Mouse (Mus musculus): Measurements from ENCODE around the gene Plekhh1. TPM values are rescaled to one million over a fixed set of nuclear protein-coding genes. Genes with fewer than 3 reads are reported as not detected.

Plekhh1 gene
- total and polyA plus RNA-seq, 3 experiments, result 0.27 to 1.9 (median 0.69) TPM

DNA sequence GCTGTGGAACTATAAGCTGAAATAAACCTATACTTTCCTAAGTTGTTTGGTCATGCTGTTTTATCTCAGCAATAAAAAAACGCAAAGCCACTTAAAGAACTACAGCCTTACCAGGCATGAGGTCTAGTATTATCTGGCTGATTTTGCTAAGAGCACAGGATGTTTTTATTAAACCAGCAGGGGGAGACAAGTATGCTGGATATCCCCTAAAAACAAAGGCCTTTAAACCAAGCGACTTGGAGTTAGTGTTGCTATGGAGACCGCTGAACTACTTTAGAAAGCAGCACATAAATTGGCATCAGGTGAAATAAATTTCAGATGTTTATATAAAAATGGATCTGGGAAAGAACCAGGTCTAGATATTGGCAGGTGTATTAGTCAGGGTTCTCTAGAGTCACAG lies 93.9 kb downstream of the Plekhh1 start:
- peak; percentile 32 for DNase-seq (ENCODE audit: extremely low read depth)
- Histone ChIP-seq H3K9me3 (replicated peaks; ENCODE audit: low read length) (no peaks in the 10 kb centered on the region), H3K36me3 (replicated peaks in 1 of 2; ENCODE audit: control insufficient read depth in 1 of 2, insufficient read depth in 1 of 2, low read length in 1 of 2) (no peaks in the 10 kb centered on the region), H3K4me2 (ENCODE audit: insufficient read depth, low read depth, poor library complexity, severe bottlenecking) (no peak overlapping the region), H3K79me2 (replicated peaks; ENCODE audit: control insufficient read depth, extremely low read depth, insufficient read depth, poor library complexity, severe bottlenecking) (no peaks in the 10 kb centered on the region), H3K27me3 (replicated peaks) (no peaks in the 10 kb centered on the region), H3K4me1 (ENCODE audit: control insufficient read depth in 1 of 2, insufficient read depth in 2 of 2) (no peaks in the 10 kb centered on the region), H3K4me3 (replicated peaks in 1 of 3; ENCODE audit: low read depth in 2 of 3, low read length in 2 of 3, poor library complexity in 1 of 3) (no peak overlapping the region), H3K27ac (ENCODE audit: insufficient read depth, low read depth) (no peak overlapping the region), H3K9ac (ENCODE audit: insufficient read depth, low read depth) (no peak overlapping the region)
- in situ Hi-C loops (cut with MboI; ENCODE audit: low pct_ligation_motif_present, low pct_unique_long_range_greater_than_20kb, low sequenced_read_pairs), result loop anchor here (25.0 kb wide), 1 partner anchor 936 kb away; the partner anchor contains the start of gene Gm6657
- TF ChIP-seq ETS1 (conservative IDR thresholded peaks at IDR 0.05; ENCODE audit: low read depth, low read length) (no peak), MAX (IDR thresholded peaks at IDR 0.05; ENCODE audit: low read length) (no peak), RAD21 (IDR thresholded peaks at IDR 0.05; ENCODE audit: low read depth, low read length) (peak; percentile 51), PAX5 (IDR thresholded peaks at IDR 0.05; ENCODE audit: low read length) (no peak), E2F4 (IDR thresholded peaks at IDR 0.05; ENCODE audit: insufficient replicate concordance, low read depth, low read length) (no peak), ZKSCAN1 (IDR thresholded peaks at IDR 0.05; ENCODE audit: borderline replicate concordance, low read depth, low read length) (no peak), RCOR1 (conservative IDR thresholded peaks at IDR 0.05; ENCODE audit: low read depth, low read length) (no peak), CTCF (conservative IDR thresholded peaks at IDR 0.05 in 1 of 2, IDR thresholded peaks at IDR 0.05 in 1 of 2; ENCODE audit: low read depth in 2 of 2, low read length in 2 of 2) (peak; percentile 29 to 58; a peak in 3 of 4 replicates), UBTF (IDR thresholded peaks at IDR 0.05; ENCODE audit: low read depth, low read length) (no peak), MXI1 (IDR thresholded peaks at IDR 0.05; ENCODE audit: low read depth, low read length) (no peak), ZNF384 (IDR thresholded peaks at IDR 0.05; ENCODE audit: low read depth, low read length) (no peak), SIN3A (IDR thresholded peaks at IDR 0.05; ENCODE audit: low read length) (no peak), POLR2AphosphoS2 (IDR thresholded peaks at IDR 0.05; ENCODE audit: low read depth, low read length) (no peak), EP300 (IDR thresholded peaks at IDR 0.05; ENCODE audit: low read length) (no peak), BHLHE40 (IDR thresholded peaks at IDR 0.05; ENCODE audit: low read depth, low read length) (no peak), KAT2A (IDR thresholded peaks at IDR 0.05; ENCODE audit: insufficient replicate concordance, low read length) (no peak), ZC3H11A (IDR thresholded peaks at IDR 0.05; ENCODE audit: low read depth, low read length) (no peak), SMC3 (IDR thresholded peaks at IDR 0.05; ENCODE audit: low read depth, low read length) (peak; percentile 24; the same call in 1 of the 2 replicates), TBP (conservative IDR thresholded peaks at IDR 0.05; ENCODE audit: low read depth, low read length) (no peak)
- dilution Hi-C loops (cut with MboI; ENCODE audit: extremely low pct_ligation_motif_present, extremely low pct_unique_long_range_greater_than_20kb, low sequenced_read_pairs), result no loop called here

GRCm38 (mm10) chr12:79130299-79131177 lies 101.6 kb downstream of the Plekhh1 start, which contains the start of gene Arg2:
Arg2 (plus strand) TSS chr12:79130777.
- dilution Hi-C loops (cut with MboI; ENCODE audit: extremely low pct_ligation_motif_present, extremely low pct_unique_long_range_greater_than_20kb, low sequenced_read_pairs) (no loop called here), in situ Hi-C loops (cut with MboI; ENCODE audit: low pct_ligation_motif_present, low pct_unique_long_range_greater_than_20kb, low sequenced_read_pairs) (no loop called here)
- H3K27ac ChIP-seq (ENCODE audit: insufficient read depth, low read depth), result no peak within 1 kb of the TSS
- H3K36me3 ChIP-seq (replicated peaks in 1 of 2; ENCODE audit: control insufficient read depth in 1 of 2, insufficient read depth in 1 of 2, low read length in 1 of 2), result no peaks in the 10 kb centered on the region
- TF ChIP-seq MXI1 (IDR thresholded peaks at IDR 0.05; ENCODE audit: low read depth, low read length), result no peak
- peak; percentile 46; the same call in 1 of the 2 replicates for TF ChIP-seq MAX (IDR thresholded peaks at IDR 0.05; ENCODE audit: low read length)
- no peaks in the 10 kb centered on the region for H3K9me3 ChIP-seq (replicated peaks; ENCODE audit: low read length)
- no peak within 1 kb of the TSS for H3K9ac ChIP-seq (ENCODE audit: insufficient read depth, low read depth)
- H3K4me1 ChIP-seq (ENCODE audit: control insufficient read depth in 1 of 2, insufficient read depth in 2 of 2), result peaks cover 9 to 19% of the 10 kb centered on the region in 2 experiments; a peak in 3 of 4 replicates
- H3K27me3 ChIP-seq (replicated peaks), result peaks cover 12% of the 10 kb centered on the region
- H3K4me2 ChIP-seq (ENCODE audit: insufficient read depth, low read depth, poor library complexity, severe bottlenecking), result peak within 1 kb of the TSS; percentile 92
- H3K79me2 ChIP-seq (replicated peaks; ENCODE audit: control insufficient read depth, extremely low read depth, insufficient read depth, poor library complexity, severe bottlenecking), result no peaks in the 10 kb centered on the region
- H3K4me3 ChIP-seq (replicated peaks in 1 of 3; ENCODE audit: low read depth in 2 of 3, low read length in 2 of 3, poor library complexity in 1 of 3), result peak within 1 kb of the TSS in 1 of 3 experiments; percentile 48
- DNase-seq (ENCODE audit: extremely low read depth), result peak; percentile 42

Other genes starting within 250 kb of the Plekhh1 start
- gene Atp6v1d, start 167.5 kb upstream of the Plekhh1 start, total RNA-seq (2012; rRNA removed), result 28.4 and 30.0 TPM in 2 replicates
- 65.6 and 70.5 TPM in 2 replicates for gene Atp6v1d, start 167.5 kb upstream of the Plekhh1 start, total RNA-seq (2014; rRNA removed)
- gene Atp6v1d, start 167.5 kb upstream of the Plekhh1 start, polyA plus RNA-seq (2012; ENCODE audit: insufficient read length, low read depth), result 39.2 and 74.0 TPM in 2 replicates
- gene Eif2s1, start 167.3 kb upstream of the Plekhh1 start, total RNA-seq (2012; rRNA removed), result 124 and 170 TPM in 2 replicates
- 351 and 442 TPM in 2 replicates for gene Eif2s1, start 167.3 kb upstream of the Plekhh1 start, total RNA-seq (2014; rRNA removed)
- gene Eif2s1, start 167.3 kb upstream of the Plekhh1 start, polyA plus RNA-seq (2012; ENCODE audit: insufficient read length, low read depth), result 196 and 197 TPM in 2 replicates
- gene Plek2, start 122.2 kb upstream of the Plekhh1 start, total RNA-seq (2012; rRNA removed), result 0.85 and 1.1 TPM in 2 replicates
- not detected in 2 replicates for gene Plek2, start 122.2 kb upstream of the Plekhh1 start, total RNA-seq (2014; rRNA removed)
- gene Plek2, start 122.2 kb upstream of the Plekhh1 start, polyA plus RNA-seq (2012; ENCODE audit: insufficient read length, low read depth), result 0.30 TPM in 1 of 2 replicates, not detected in the other
- 41.7 and 45.0 TPM in 2 replicates for gene Tmem229b, start 21.5 kb upstream of the Plekhh1 start, total RNA-seq (2012; rRNA removed)
- 64.4 and 66.5 TPM in 2 replicates for gene Tmem229b, start 21.5 kb upstream of the Plekhh1 start, total RNA-seq (2014; rRNA removed)
- 125 and 129 TPM in 2 replicates for gene Tmem229b, start 21.5 kb upstream of the Plekhh1 start, polyA plus RNA-seq (2012; ENCODE audit: insufficient read length, low read depth)
- 12.8 and 13.0 TPM in 2 replicates for gene Pigh, start 60.5 kb downstream of the Plekhh1 start, total RNA-seq (2012; rRNA removed)
- 17.8 and 18.2 TPM in 2 replicates for gene Pigh, start 60.5 kb downstream of the Plekhh1 start, total RNA-seq (2014; rRNA removed)
- 8.3 and 9.3 TPM in 2 replicates for gene Pigh, start 60.5 kb downstream of the Plekhh1 start, polyA plus RNA-seq (2012; ENCODE audit: insufficient read length, low read depth)
- not detected in 2 replicates for gene Arg2, start 101.6 kb downstream of the Plekhh1 start, total RNA-seq (2012; rRNA removed)
- not detected in 2 replicates for gene Arg2, start 101.6 kb downstream of the Plekhh1 start, total RNA-seq (2014; rRNA removed)
- not detected in 2 replicates for gene Arg2, start 101.6 kb downstream of the Plekhh1 start, polyA plus RNA-seq (2012; ENCODE audit: insufficient read length, low read depth)
- gene Vti1b, start 143.5 kb downstream of the Plekhh1 start, total RNA-seq (2012; rRNA removed), result 69.4 and 70.3 TPM in 2 replicates
- gene Vti1b, start 143.5 kb downstream of the Plekhh1 start, total RNA-seq (2014; rRNA removed), result 90.8 and 96.4 TPM in 2 replicates
- gene Vti1b, start 143.5 kb downstream of the Plekhh1 start, polyA plus RNA-seq (2012; ENCODE audit: insufficient read length, low read depth), result 68.1 and 84.3 TPM in 2 replicates
- 47.4 and 47.5 TPM in 2 replicates for gene Rdh11, start 163.1 kb downstream of the Plekhh1 start, total RNA-seq (2012; rRNA removed)
- gene Rdh11, start 163.1 kb downstream of the Plekhh1 start, total RNA-seq (2014; rRNA removed), result 88.5 and 121 TPM in 2 replicates
- gene Rdh11, start 163.1 kb downstream of the Plekhh1 start, polyA plus RNA-seq (2012; ENCODE audit: insufficient read length, low read depth), result 46.3 and 50.3 TPM in 2 replicates
- 5.2 and 6.3 TPM in 2 replicates for gene Rdh12, start 179.8 kb downstream of the Plekhh1 start, total RNA-seq (2012; rRNA removed)
- 5.9 and 6.5 TPM in 2 replicates for gene Rdh12, start 179.8 kb downstream of the Plekhh1 start, total RNA-seq (2014; rRNA removed)
- gene Rdh12, start 179.8 kb downstream of the Plekhh1 start, polyA plus RNA-seq (2012; ENCODE audit: insufficient read length, low read depth), result 10.7 and 11.0 TPM in 2 replicates